Mouse (Mus musculus): Measurements from ENCODE around the gene Cdh11.

- TF ChIP-seq HCFC1 (IDR thresholded peaks at IDR 0.05; ENCODE audit: borderline replicate concordance, insufficient read depth, low read length) = no peak
- TF ChIP-seq CHD2 (IDR thresholded peaks at IDR 0.05; ENCODE audit: low read depth, low read length) = no peak
- no peak for TF ChIP-seq ZC3H11A (IDR thresholded peaks at IDR 0.05; ENCODE audit: borderline replicate concordance, low read depth, low read length)
- no peak for TF ChIP-seq MAFK (IDR thresholded peaks at IDR 0.05; ENCODE audit: insufficient read depth, low read depth, low read length)
These were observed 173.3 kb downstream of the Cdh11 start for GRCm38 (mm10) chr8:102612146-102612545.
